Mouse (Mus musculus): ENCODE data around the gene Bcor.

Bcor gene

GRCm38 (mm10) chrX:12159981-12160656 lies at the start of gene Bcor:
Bcor (minus strand) TSS chrX:12160355.
- ChIA-PET POLR2A (interaction anchor here in 3 of 4 experiments (0.6 to 1.4 kb wide), 12 partner anchors 10 to 1080 kb away, joined by 3 to 6 read pairs (median 3); partner anchors contain the start of gene Atp6ap2 (in 1 of the 3)), CTCF (interaction anchor here in 2 of 4 experiments (0.6 kb wide), 3 partner anchors 27 to 629 kb away, joined by 3 read pairs; no protein-coding TSS in a partner anchor)

DNA sequence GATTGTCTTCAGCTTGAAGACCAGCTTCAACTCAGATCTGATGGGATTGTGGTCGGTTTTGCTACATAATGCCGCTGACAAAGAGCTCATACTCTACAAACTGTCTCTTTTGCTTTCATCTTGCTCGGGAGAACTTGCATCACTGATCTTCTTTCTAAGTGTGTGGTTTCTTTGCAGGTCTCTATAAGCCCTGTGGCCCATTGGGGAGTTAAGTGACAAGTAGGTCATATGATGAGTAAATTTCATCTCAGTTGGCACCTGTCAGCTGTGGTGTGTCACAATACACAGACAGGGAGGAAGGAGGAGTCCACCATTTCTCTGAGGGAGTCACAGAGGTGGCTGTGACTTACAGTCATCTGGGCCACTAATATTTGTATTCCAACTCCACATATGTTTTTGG lies 42.8 kb upstream of the Bcor start:
- CTCF ChIA-PET = interaction anchor here in 1 of 4 experiments (0.6 kb wide), 1 partner anchor 24 kb away, joined by 3 read pairs; no protein-coding TSS in a partner anchor

DNA sequence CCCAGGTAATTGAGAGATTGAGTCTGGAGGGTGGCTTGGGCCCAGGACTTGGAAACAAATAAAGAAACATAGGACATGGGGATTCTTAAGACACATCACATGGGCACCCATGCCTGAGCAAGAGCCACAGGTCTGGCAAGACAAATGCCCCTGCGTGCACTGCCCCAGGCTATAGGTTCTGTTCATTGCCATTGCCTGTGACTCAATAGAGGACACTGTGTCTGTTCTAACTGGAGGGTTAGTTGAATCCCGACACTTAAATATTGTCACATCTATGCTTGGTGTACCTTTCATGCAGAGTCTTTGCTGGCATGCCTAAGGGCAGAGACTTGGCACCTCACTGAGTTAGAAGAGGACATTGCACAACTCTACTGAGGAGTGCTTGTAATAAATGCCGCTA lies 41.0 kb upstream of the Bcor start:
- ChIA-PET CTCF (no interaction called here), POLR2A (no interaction called here)

More for the DNA sequence above, 42.8 kb upstream of the Bcor start:
- POLR2A ChIA-PET = interaction anchor here in 1 of 4 experiments (0.6 kb wide), 1 partner anchor 583 kb away, joined by 5 read pairs; no protein-coding TSS in a partner anchor

DNA sequence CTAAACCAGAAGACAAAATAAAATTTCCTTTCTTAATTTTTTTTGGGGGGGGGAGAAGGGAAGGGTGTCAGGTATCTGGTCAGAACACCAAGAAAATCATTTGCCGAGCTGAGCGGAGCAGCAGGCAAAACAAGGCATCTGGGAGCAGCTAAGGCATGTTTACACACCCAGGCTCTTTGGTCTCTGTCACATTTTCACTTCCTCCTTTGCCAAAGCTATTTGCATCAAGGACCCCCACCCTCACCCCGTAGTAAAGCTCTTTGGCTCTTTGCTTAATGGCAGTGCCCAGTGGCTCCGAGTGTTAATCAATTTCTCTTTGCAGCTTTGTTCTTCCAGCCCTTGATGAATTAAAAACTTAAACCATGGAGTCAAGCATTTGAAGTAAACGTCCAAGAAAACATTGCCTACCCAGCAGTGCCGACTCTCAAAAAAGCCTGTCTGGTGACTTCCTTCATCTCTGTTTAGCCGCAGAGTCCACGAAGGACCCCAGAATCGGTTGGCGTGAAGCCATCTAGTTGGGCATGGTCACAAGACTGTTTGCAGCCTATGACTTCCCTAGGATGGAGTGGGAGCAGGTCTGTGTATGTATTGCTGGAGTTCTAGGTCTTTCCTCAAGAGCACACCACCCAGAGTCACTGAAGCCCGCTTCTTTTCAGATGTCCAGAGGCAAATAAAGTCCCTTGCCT lies 35.2 kb upstream of the Bcor start:
- ChIA-PET POLR2A (interaction anchor here in 1 of 4 experiments (0.6 kb wide), 1 partner anchor 12 kb away, joined by 3 read pairs; no protein-coding TSS in a partner anchor), CTCF (no interaction called here)

GRCm38 (mm10) chrX:12192343-12192742 lies 32.2 kb upstream of the Bcor start:
- CTCF ChIA-PET = no interaction called here

GRCm38 (mm10) chrX:12189511-12189910 lies 29.4 kb upstream of the Bcor start:
- CTCF ChIA-PET = interaction anchor here in 1 of 4 experiments (0.5 kb wide), 1 partner anchor 10 kb away, joined by 7 read pairs; no protein-coding TSS in a partner anchor
- POLR2A ChIA-PET = interaction anchor here in 1 of 4 experiments (0.6 kb wide), 1 partner anchor 183 kb away, joined by 3 read pairs; no protein-coding TSS in a partner anchor

More at GRCm38 (mm10) chrX:12192343-12192742, 32.2 kb upstream of the Bcor start:
- POLR2A ChIA-PET = no interaction called here

DNA sequence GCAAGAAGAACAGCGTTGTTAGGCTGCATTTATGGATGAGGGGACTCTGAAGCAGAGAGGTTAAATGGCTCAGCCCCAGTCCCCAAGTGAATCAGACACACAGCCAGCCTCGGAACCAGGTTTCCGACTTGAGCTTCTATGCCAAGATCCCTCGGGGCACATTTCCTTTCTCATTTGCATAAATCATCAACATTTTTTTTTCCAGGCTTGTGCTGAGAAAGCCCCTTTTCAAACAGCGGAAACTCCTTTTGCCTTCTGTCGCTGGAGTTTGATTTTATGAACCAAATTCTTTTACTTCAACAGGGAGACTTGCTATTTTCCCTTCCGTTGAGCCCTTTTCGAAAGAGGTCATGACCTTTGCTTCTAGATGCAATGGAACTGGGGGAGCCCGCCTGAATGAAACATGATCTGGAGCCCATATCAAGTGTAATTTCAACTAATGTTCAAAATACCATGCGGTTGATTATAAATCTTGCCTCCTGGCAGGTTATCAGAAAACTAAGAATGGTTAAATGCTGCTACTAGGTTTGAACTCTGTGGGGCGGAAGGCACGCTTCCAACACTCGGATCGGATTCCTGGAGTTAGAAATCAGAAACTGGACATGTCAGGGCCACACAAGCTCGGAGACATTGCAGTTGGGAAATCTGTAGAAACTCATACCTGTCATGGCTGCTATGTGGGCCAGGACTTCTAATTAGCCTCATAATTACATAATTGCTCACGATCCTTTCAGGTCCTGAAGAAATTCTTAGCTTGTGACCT lies 15.2 kb upstream of the Bcor start:
- CTCF ChIA-PET = no interaction called here

DNA sequence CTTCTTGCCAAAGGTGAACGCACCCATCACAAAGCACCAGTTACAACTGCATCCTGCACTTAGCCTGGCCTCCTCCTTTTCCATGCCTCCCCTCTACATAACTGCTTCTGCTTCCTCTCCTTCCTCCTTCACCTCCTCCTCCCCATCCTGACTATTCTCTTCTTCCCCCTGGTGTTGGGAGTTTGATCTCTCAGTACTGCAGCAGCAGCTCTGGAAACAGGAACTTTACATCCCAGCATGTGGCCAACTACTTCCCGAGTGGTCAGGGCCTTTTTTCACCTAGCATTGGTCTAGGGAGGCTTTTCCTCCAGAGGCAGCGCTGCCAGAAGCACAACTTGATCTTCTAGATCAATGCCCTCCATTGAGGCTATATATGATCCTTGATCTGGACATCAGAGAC lies 10.0 kb upstream of the Bcor start:
- ChIA-PET POLR2A (no interaction called here), CTCF (no interaction called here)

More for the DNA sequence above, 15.2 kb upstream of the Bcor start:
- POLR2A ChIA-PET = no interaction called here

DNA sequence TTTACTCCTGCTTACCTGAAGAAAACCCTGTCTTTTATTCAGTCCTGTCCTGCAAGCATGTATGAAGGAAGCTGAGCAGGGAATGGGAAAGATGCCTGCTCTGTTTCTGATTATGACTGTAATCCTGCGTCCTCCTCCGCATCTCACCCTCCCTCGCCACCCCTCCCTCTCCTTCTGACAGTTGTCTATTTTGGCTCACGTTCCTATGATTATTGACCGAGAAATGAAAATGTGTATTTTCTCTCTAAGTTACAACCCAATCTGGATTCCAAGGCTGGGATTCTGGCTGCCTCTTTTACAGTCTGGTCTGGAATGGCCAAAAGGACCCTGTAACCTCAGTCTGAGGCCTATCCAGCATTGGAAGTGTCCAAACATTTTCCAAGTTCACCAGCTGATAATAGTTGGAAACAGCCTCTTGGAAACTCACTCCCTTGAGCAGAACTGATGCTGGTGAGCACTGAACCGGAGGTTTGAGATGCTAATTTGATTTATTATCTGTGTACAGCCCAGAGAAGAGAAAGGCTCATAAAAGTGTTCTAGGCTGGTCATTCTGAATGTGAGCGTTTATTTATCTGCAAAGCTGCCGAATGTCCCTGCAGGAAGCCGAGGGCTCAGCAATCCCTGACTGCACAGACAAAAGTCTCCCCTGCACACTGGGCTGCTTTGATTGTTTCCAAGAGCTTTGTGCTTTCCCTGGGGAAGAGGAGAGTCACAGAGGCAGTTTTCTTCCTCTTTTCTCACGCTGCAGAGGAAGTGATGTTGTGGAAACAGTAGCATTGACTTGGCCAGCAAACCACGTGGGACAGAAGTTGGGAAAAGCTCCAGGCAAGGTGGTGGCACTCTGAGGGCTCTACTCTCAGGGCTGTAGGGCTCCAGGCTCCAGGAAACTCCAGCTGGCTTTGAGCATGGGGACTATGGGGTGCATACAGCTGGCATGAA lies 4.7 kb upstream of the Bcor start:
- ChIA-PET CTCF (interaction anchor here in 1 of 4 experiments (0.6 kb wide), 1 partner anchor 115 kb away, joined by 3 read pairs; no protein-coding TSS in a partner anchor), POLR2A (interaction anchor here in 1 of 4 experiments (0.6 kb wide), 1 partner anchor 166 kb away, joined by 3 read pairs; no protein-coding TSS in a partner anchor)

GRCm38 (mm10) chrX:12159534-12159881 lies 647 bp downstream of the Bcor start:
- ChIA-PET POLR2A (interaction anchor here in 3 of 4 experiments (0.6 to 1.4 kb wide), 10 partner anchors 10 to 428 kb away, joined by 3 to 6 read pairs (median 3); partner anchors contain the start of gene Atp6ap2 (in 1 of the 3)), CTCF (interaction anchor here in 2 of 4 experiments (0.6 to 1.1 kb wide), 4 partner anchors 27 to 628 kb away, joined by 3 to 4 read pairs (median 3); no protein-coding TSS in a partner anchor)

- POLR2A ChIA-PET = interaction anchor here (0.6 to 1.4 kb wide), 10 partner anchors 9 to 514 kb away, joined by 3 to 6 read pairs (median 3); partner anchors contain the start of gene 1810030O07Rik (in 1 of the 4)
Measured at GRCm38 (mm10) chrX:12158821-12159533, 1.2 kb downstream of the Bcor start.

DNA sequence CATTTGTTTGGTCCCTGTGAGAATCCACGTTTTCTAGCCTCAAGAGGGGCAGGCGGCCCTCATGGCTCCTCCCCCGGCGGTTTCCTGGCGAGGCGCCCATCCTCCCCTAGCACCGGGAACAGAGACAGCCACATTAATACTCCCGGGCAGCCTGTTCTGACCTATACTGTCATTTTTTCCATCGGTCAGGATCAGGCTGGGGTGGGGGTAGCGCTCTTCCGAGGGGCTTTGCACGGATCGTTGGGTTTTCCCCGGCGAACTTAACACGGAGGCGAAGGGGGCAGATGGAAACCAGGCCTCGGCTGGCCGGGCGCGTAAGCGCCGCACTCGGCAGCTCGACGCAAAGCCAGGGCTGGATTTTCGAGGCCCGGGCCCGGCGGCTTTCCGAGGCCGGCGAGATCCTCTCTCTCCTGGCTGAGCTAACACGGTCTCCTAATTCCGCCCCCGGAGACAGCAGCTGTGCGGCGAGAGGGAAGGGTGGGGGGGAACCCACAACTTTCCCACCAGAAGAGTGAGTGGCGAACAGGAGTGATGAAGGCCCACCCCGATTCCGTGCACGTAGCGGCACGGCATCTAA lies 1.8 kb downstream of the Bcor start:
- POLR2A ChIA-PET = interaction anchor here in 3 of 4 experiments (0.6 to 1.2 kb wide), 5 partner anchors 9 to 515 kb away, joined by 3 to 5 read pairs (median 3); partner anchors contain the start of gene 1810030O07Rik (in 1 of the 3)
- CTCF ChIA-PET = interaction anchor here in 1 of 4 experiments (1.1 kb wide), 1 partner anchor 147 kb away, joined by 3 read pairs; no protein-coding TSS in a partner anchor

More at GRCm38 (mm10) chrX:12158821-12159533, 1.2 kb downstream of the Bcor start:
- CTCF ChIA-PET = interaction anchor here in 2 of 4 experiments (0.7 to 1.1 kb wide), 2 partner anchors 90 to 147 kb away, joined by 3 to 4 read pairs; no protein-coding TSS in a partner anchor

DNA sequence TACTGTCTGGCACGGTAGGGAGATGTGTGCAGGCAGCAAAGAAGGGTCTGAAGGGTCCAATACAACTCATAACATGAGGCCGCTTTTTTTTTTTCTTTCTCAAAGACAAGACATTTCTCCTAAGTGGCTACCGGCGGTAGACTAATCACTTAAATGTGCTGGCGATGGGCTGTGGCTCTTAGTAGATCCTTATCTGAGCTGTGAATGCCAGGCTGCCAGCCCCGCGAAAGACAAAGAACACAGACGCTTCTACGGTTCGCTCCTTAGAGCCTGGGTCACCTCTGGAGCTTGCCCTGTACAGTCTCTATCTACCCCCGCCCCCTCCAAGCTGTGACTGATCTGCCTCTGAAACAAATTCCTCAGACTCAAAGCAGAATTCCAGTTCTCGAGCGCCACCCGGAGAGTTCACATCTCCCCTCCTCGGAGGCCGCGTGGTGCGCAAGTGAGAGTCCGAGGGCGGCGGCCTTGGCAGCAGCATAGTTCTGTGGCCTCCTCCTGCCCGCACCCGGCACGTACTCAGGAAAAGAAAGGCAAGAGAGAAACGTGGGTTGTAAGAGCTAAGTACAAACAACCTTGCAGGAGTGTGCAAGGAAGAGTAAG lies 2.7 kb downstream of the Bcor start:
- CTCF ChIA-PET = no interaction called here
- POLR2A ChIA-PET = interaction anchor here in 1 of 4 experiments (0.8 to 1.6 kb wide), 3 partner anchors 8 to 16 kb away, joined by 3 to 5 read pairs (median 3); no protein-coding TSS in a partner anchor

DNA sequence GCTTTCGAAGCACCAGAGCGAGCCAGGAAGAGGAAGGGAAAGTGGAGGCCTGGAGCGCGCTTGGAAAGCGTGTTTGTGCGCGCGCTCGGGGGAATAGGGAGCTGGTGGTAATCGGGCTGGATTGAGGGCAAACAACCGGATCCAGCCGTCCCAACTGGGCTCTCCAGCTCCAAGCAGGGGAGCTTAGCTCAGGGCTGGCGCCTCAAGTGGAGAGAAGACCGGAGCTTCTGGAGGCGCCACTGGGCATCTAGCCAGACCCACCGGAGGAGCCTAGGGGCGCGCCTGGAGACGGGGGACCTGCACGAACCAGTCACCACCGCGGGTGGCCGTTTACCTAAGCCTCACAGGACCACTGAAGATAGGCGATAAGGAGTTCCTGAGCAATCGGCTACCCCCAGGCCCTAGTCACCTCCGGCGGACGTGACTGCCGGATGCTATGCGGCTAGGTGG lies 4.3 kb downstream of the Bcor start:
- ChIA-PET CTCF (interaction anchor here in 1 of 4 experiments (1.0 kb wide), 1 partner anchor 65 kb away, joined by 5 read pairs; no protein-coding TSS in a partner anchor), POLR2A (interaction anchor here (0.5 to 2.3 kb wide), 11 partner anchors 10 to 1203 kb away, joined by 3 to 9 read pairs (median 3); no protein-coding TSS in a partner anchor)

DNA sequence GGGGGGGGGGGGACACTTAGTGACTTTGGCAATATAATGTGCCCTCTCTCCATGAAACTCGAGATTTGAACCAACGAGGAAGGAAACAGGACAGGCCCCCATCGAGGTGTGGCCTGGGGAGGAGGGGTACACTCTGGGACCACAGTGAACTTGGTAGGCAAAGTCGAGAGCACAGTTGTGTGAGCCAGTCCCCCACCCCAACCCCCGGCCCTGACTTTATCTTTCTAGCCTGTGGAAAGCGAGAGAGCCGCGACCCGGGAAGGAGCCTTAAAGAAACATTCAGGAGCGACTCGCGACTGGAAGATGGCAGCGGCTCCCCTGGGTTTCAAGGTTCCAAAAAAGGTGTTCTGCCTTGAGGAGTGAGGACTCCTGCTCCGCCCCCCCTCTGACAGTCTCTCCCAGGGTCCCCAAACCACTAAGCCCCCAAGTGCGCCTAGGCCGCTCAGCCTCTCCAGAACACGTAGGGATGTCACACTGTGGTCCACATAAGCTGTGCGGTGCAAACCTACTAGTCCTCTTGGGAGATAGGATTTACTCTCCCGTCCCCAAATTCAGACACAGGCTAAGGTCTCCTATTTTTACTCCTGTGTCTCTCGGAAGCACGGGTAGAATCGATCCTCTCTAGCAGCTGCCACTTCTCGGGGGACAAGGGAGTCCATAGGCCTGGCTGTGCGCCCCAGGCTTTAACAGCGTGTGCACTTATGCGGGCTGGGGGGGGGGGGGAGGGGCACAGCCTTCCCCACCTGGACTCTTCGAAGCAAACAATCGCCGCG lies 4.9 kb downstream of the Bcor start:
- POLR2A ChIA-PET = interaction anchor here (0.5 to 2.3 kb wide), 10 partner anchors 9 to 1204 kb away, joined by 3 to 9 read pairs (median 3); no protein-coding TSS in a partner anchor
- CTCF ChIA-PET = interaction anchor here in 1 of 4 experiments (1.0 kb wide), 1 partner anchor 65 kb away, joined by 5 read pairs; no protein-coding TSS in a partner anchor
